Mouse (Mus musculus) megakaryocyte, embryonic 14.5 days (primary cell): ENCODE measurements at regions not wholly inside any gene's neighbourhood (a gene's known extent, or its start where the extent isn't known, plus 50 kb on each side); places are given as distances from the start of the nearest gene placed in this dataset.

Source experiments
- H3K27me3 ChIP-seq: replicated peaks from 2 replicates; pipeline ENCODE3; 2012; ENCODE audit warnings: inconsistent platforms
- H3K36me3 ChIP-seq: replicated peaks from 2 replicates; pipeline ENCODE3; 2012; ENCODE audit warnings: low read length, inconsistent platforms, mixed read lengths
- H3K4me1 ChIP-seq: 2 replicates; pipeline ENCODE4 v1.6.1; 2012; ENCODE audit warnings: inconsistent platforms
- H3K4me3 ChIP-seq: replicated peaks from 2 replicates; pipeline ENCODE3; 2012; ENCODE audit warnings: moderate library complexity, mild to moderate bottlenecking, inconsistent platforms
- H3K9me3 ChIP-seq: 2 replicates; pipeline ENCODE4 v1.6.1; 2012; ENCODE audit warnings: inconsistent platforms
- FLI1 ChIP-seq: IDR thresholded peaks from 2 replicates; pipeline ENCODE4 v1.6.1; 2012; ENCODE audit warnings: low read length, inconsistent platforms, mixed read lengths
- GATA1 ChIP-seq: IDR thresholded peaks from 3 replicates; pipeline ENCODE4 v1.6.1; 2012; ENCODE audit warnings: mixed read lengths, low read length, inconsistent platforms, borderline replicate concordance

- peaks cover 84% of the 10 kb centered on the region for H3K4me1 ChIP-seq
- H3K9me3 ChIP-seq = no peaks in the 10 kb centered on the region
- no peak overlapping the region for H3K4me3 ChIP-seq
- H3K36me3 ChIP-seq = no peaks in the 10 kb centered on the region
- TF ChIP-seq FLI1 = no peak
- no peak for TF ChIP-seq GATA1
- no peaks in the 10 kb centered on the region for H3K27me3 ChIP-seq
Observed at GRCm38 (mm10) chr12:12549649-12550048, 287.7 kb downstream of the Fam49a start.

GRCm38 (mm10) chr12:12548688-12549087, 286.7 kb downstream of the Fam49a start:
- H3K9me3 ChIP-seq = no peaks in the 10 kb centered on the region
- peak overlapping the region; percentile 15 for H3K4me3 ChIP-seq
- no peaks in the 10 kb centered on the region for H3K27me3 ChIP-seq
- no peak for TF ChIP-seq GATA1
- TF ChIP-seq FLI1 = no peak
- no peaks in the 10 kb centered on the region for H3K36me3 ChIP-seq
- peaks cover 87% of the 10 kb centered on the region for H3K4me1 ChIP-seq

- Histone ChIP-seq H3K36me3 (no peaks in the 10 kb centered on the region), H3K27me3 (no peaks in the 10 kb centered on the region), H3K4me1 (peaks cover 91% of the 10 kb centered on the region), H3K4me3 (peak overlapping the region; percentile 48), H3K9me3 (no peaks in the 10 kb centered on the region)
- TF ChIP-seq GATA1 (no peak), FLI1 (no peak)
Observed at GRCm38 (mm10) chr12:12547477-12547876, 285.5 kb downstream of the Fam49a start.

- Histone ChIP-seq H3K36me3 (no peaks in the 10 kb centered on the region), H3K9me3 (no peaks in the 10 kb centered on the region), H3K27me3 (no peaks in the 10 kb centered on the region), H3K4me3 (peak overlapping the region; percentile 66), H3K4me1 (peaks cover 94% of the 10 kb centered on the region)
- TF ChIP-seq GATA1 (0 out of 3 replicates have a peak, but pooled peaks have one; percentile 38), FLI1 (no peak)
Observed at GRCm38 (mm10) chr12:12546372-12547031, 284.6 kb downstream of the Fam49a start.

- H3K4me3 ChIP-seq = no peak overlapping the region
- TF ChIP-seq FLI1 (no peak), GATA1 (no peak)
- peaks cover 84% of the 10 kb centered on the region for H3K4me1 ChIP-seq
- no peaks in the 10 kb centered on the region for H3K27me3 ChIP-seq
- H3K36me3 ChIP-seq = no peaks in the 10 kb centered on the region
- H3K9me3 ChIP-seq = no peaks in the 10 kb centered on the region
Observed at GRCm38 (mm10) chr12:12541076-12542070, 279.4 kb downstream of the Fam49a start.

GRCm38 (mm10) chr12:12539291-12539690, 277.4 kb downstream of the Fam49a start:
- no peak overlapping the region for H3K4me3 ChIP-seq
- no peaks in the 10 kb centered on the region for H3K36me3 ChIP-seq
- no peaks in the 10 kb centered on the region for H3K27me3 ChIP-seq
- H3K9me3 ChIP-seq = no peaks in the 10 kb centered on the region
- peaks cover 80% of the 10 kb centered on the region for H3K4me1 ChIP-seq
- TF ChIP-seq FLI1 (no peak), GATA1 (no peak)

GRCm38 (mm10) chr12:12534779-12535178, 272.8 kb downstream of the Fam49a start:
- TF ChIP-seq GATA1 (no peak), FLI1 (no peak)
- Histone ChIP-seq H3K36me3 (no peaks in the 10 kb centered on the region), H3K4me1 (peaks cover 69% of the 10 kb centered on the region), H3K27me3 (no peaks in the 10 kb centered on the region), H3K4me3 (peak overlapping the region; percentile 59), H3K9me3 (no peaks in the 10 kb centered on the region)

- H3K4me3 ChIP-seq = no peak overlapping the region
- H3K4me1 ChIP-seq = peaks cover 71% of the 10 kb centered on the region
- H3K9me3 ChIP-seq = no peaks in the 10 kb centered on the region
- H3K36me3 ChIP-seq = peaks cover 3% of the 10 kb centered on the region
- H3K27me3 ChIP-seq = no peaks in the 10 kb centered on the region
- no peak for TF ChIP-seq GATA1
- TF ChIP-seq FLI1 = no peak
Observed at GRCm38 (mm10) chr12:12530796-12531195, 268.9 kb downstream of the Fam49a start.

GRCm38 (mm10) chr12:12529541-12529940, 267.6 kb downstream of the Fam49a start:
- no peak overlapping the region for H3K4me3 ChIP-seq
- no peak for TF ChIP-seq FLI1
- H3K4me1 ChIP-seq = peaks cover 72% of the 10 kb centered on the region
- H3K36me3 ChIP-seq = peaks cover 3% of the 10 kb centered on the region
- no peaks in the 10 kb centered on the region for H3K27me3 ChIP-seq
- H3K9me3 ChIP-seq = no peaks in the 10 kb centered on the region

- Histone ChIP-seq H3K9me3 (no peaks in the 10 kb centered on the region), H3K27me3 (no peaks in the 10 kb centered on the region), H3K36me3 (peaks cover 3% of the 10 kb centered on the region), H3K4me1 (peaks cover 70% of the 10 kb centered on the region), H3K4me3 (no peak overlapping the region)
- no peak for TF ChIP-seq FLI1
- no peak for TF ChIP-seq GATA1
Observed at GRCm38 (mm10) chr12:12528478-12528981, 266.6 kb downstream of the Fam49a start.
